Mouse (Mus musculus): ENCODE data around the gene Gas2l3. TPM values are rescaled to one million over a fixed set of nuclear protein-coding genes. Genes with fewer than 3 reads are reported as not detected.

Gene Gas2l3
- polyA plus RNA-seq, 1 experiment from 2014 or later: 8.9 TPM

DNA sequence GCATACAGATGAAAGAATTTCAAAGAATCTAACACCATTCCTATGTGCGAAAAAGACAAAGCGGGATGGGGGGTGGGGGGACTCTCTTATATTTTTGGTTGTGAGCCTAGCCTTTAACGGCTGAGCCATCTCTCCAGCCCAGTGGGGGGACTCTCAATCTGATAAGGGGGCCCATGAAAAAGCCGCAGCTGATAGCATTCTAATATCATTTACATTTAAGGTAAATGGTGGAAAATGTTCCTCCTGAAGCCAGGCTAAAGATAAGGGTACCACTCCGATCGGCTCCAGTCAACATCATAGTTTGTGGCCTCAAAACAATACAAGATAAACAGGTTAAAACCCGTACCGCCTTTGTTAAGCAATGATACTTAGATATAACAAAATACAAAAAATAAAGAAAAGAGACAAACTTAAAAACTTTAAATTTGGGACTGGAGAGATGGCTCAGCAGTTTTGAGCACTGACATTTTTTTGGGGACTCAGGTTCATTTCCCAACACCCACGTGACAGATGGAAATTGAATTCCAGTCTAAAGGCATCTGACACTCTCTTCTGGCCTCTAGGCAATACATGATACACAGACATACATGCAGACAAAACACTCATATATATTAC lies 20.5 kb downstream of the Gas2l3 start:
- Histone ChIP-seq H3K36me3 (ENCODE audit: control insufficient read depth, insufficient read depth, low read length) (no peaks in the 10 kb centered on the region), H3K4me1 (ENCODE audit: control insufficient read depth, insufficient read depth, low read length) (no peaks in the 10 kb centered on the region), H3K9ac (ENCODE audit: low read length) (no peak overlapping the region), H3K4me2 (no peak overlapping the region), H3K4me3 (ENCODE audit: low read depth, low read length) (no peak overlapping the region), H3K27me3 (ENCODE audit: control insufficient read depth, insufficient read depth, low read length) (no peaks in the 10 kb centered on the region), H3K9me3 (ENCODE audit: control insufficient read depth, low read length) (no peaks in the 10 kb centered on the region), H3K27ac (ENCODE audit: low read depth, low read length) (no peak overlapping the region)
- DNase-seq (ENCODE audit: low spot score, missing footprints) (no peak), ATAC-seq (ENCODE audit: low FRiP score) (no peak)
- WGBS: 94% methylated on average over 9 of the region's 9 CpGs

DNA sequence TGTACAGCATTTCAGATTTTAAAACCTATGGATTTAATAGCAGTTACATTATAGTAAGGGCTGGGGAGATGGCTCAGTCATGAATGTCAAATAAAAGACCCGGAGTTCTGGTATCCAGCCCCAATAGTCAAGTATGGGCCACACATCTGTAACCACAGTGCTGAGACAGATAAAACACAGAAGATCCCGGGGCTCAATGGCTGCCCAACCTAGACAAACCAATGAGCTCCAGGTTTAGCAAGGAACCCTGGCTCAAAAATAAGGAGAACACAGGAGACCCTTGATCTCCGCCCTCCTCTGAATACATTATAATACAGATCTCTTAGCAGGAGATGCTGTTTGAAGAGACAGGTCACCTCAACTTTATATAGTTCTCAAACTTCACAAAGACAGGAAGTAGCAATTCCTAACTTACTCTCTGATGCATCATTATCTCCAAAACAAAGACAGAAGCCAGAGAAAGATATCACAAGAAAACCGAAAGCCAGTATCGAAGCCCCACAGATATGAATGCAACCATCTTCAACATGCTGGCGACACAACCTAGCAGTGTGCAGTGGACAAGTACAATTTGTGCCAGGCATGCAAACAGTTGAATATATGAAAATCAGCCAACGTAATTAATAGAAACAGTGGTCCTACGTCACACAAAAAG lies 21.1 kb downstream of the Gas2l3 start:
- 93% methylated on average over 8 of the region's 8 CpGs for WGBS
- Histone ChIP-seq H3K4me3 (ENCODE audit: low read depth, low read length) (no peak overlapping the region), H3K27ac (ENCODE audit: low read depth, low read length) (no peak overlapping the region), H3K9ac (ENCODE audit: low read length) (no peak overlapping the region), H3K27me3 (ENCODE audit: control insufficient read depth, insufficient read depth, low read length) (no peaks in the 10 kb centered on the region), H3K9me3 (ENCODE audit: control insufficient read depth, low read length) (no peaks in the 10 kb centered on the region), H3K4me2 (no peak overlapping the region), H3K4me1 (ENCODE audit: control insufficient read depth, insufficient read depth, low read length) (no peaks in the 10 kb centered on the region), H3K36me3 (ENCODE audit: control insufficient read depth, insufficient read depth, low read length) (no peaks in the 10 kb centered on the region)
- DNase-seq (ENCODE audit: low spot score, missing footprints): no peak
- ATAC-seq (ENCODE audit: low FRiP score): no peak

DNA sequence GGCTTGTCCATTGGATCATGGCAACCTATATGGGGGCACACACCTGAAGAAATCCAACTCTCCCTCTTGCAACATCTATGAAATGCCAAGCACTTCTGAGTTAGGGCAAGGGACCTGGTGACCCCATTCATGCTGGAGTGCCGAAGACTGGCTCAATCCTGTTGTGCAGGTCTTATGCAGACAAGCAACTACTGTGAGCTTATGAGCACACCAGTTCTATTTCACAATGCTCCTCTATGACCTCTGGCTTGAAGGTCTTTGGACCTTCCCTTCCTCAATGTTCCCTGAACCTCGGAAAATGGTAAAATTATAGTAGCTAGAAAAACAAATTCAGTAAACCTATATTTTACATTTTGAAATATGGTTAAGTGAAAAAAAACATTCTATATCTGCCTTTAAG lies 25.8 kb downstream of the Gas2l3 start:
- DNase-seq (ENCODE audit: low spot score, missing footprints) (no peak), ATAC-seq (ENCODE audit: low FRiP score) (no peak)
- no peak overlapping the region for H3K4me2 ChIP-seq
- H3K4me3 ChIP-seq (ENCODE audit: low read depth, low read length): no peak overlapping the region
- no peak overlapping the region for H3K9ac ChIP-seq (ENCODE audit: low read length)
- no peak overlapping the region for H3K27ac ChIP-seq (ENCODE audit: low read depth, low read length)
- no peaks in the 10 kb centered on the region for H3K4me1 ChIP-seq (ENCODE audit: control insufficient read depth, insufficient read depth, low read length)
- 95% methylated on average over 2 of the region's 2 CpGs for WGBS
- H3K27me3 ChIP-seq (ENCODE audit: control insufficient read depth, insufficient read depth, low read length): no peaks in the 10 kb centered on the region
- no peaks in the 10 kb centered on the region for H3K9me3 ChIP-seq (ENCODE audit: control insufficient read depth, low read length)
- peaks cover 8% of the 10 kb centered on the region for H3K36me3 ChIP-seq (ENCODE audit: control insufficient read depth, insufficient read depth, low read length)

DNA sequence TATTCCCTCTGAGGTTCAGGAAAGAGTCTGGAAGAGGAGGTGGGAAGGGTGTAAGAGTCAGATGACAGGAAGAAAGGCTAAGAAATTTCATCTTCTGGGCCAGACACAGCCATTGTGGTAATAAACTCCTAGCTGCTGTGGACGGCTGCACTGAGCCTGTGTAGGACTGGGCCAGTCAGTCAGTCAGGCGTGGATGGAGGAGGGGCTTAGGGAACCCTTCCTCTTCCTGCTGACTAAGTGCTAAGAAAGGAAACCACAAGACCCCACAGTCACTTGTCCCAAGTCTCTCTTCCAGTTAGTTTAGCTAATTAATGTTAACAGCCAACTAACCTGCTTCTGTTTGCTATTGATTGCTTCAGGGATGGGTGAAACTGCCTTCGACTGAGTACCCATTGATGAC lies 28.3 kb downstream of the Gas2l3 start:
- Histone ChIP-seq H3K4me3 (ENCODE audit: low read depth, low read length) (no peak overlapping the region), H3K9ac (ENCODE audit: low read length) (no peak overlapping the region)
- 71% methylated on average over 3 of the region's 3 CpGs for WGBS

DNA sequence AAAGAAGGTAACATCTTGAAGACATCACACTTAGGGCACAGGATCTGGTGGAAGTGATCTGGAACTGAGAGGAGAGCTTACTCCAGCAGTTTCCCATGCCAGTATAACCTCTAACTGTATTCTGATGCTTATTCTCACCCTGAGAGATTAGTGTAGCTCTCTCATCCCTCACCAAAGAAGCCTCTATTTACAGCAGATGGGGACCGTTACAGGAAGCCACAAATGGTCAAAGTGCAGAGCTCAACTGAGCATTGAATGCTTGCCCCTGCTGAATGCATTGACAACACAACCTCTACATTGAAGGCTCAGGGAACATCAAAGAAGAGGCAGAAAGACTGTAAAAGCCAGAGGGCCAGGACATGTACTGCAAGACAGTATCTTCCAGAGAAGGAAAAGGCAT lies 36.2 kb downstream of the Gas2l3 start:
- 62% methylated on average over 1 of the region's 1 CpGs for WGBS
- ATAC-seq (ENCODE audit: low FRiP score): no peak
- no peaks in the 10 kb centered on the region for H3K9me3 ChIP-seq (ENCODE audit: control insufficient read depth, low read length)
- no peaks in the 10 kb centered on the region for H3K27me3 ChIP-seq (ENCODE audit: control insufficient read depth, insufficient read depth, low read length)
- H3K4me3 ChIP-seq (ENCODE audit: low read depth, low read length): no peak overlapping the region
- no peak overlapping the region for H3K27ac ChIP-seq (ENCODE audit: low read depth, low read length)
- no peak overlapping the region for H3K4me2 ChIP-seq
- no peak overlapping the region for H3K9ac ChIP-seq (ENCODE audit: low read length)
- H3K4me1 ChIP-seq (ENCODE audit: control insufficient read depth, insufficient read depth, low read length): no peaks in the 10 kb centered on the region
- H3K36me3 ChIP-seq (ENCODE audit: control insufficient read depth, insufficient read depth, low read length): no peaks in the 10 kb centered on the region
- no peak for DNase-seq (ENCODE audit: low spot score, missing footprints)

More for the DNA sequence above, 28.3 kb downstream of the Gas2l3 start:
- no peaks in the 10 kb centered on the region for H3K27me3 ChIP-seq (ENCODE audit: control insufficient read depth, insufficient read depth, low read length)
- H3K27ac ChIP-seq (ENCODE audit: low read depth, low read length): no peak overlapping the region
- H3K36me3 ChIP-seq (ENCODE audit: control insufficient read depth, insufficient read depth, low read length): peaks cover 9% of the 10 kb centered on the region
- no peak overlapping the region for H3K4me2 ChIP-seq
- H3K4me1 ChIP-seq (ENCODE audit: control insufficient read depth, insufficient read depth, low read length): no peaks in the 10 kb centered on the region
- ATAC-seq (ENCODE audit: low FRiP score) (no peak), DNase-seq (ENCODE audit: low spot score, missing footprints) (no peak)
- no peaks in the 10 kb centered on the region for H3K9me3 ChIP-seq (ENCODE audit: control insufficient read depth, low read length)

DNA sequence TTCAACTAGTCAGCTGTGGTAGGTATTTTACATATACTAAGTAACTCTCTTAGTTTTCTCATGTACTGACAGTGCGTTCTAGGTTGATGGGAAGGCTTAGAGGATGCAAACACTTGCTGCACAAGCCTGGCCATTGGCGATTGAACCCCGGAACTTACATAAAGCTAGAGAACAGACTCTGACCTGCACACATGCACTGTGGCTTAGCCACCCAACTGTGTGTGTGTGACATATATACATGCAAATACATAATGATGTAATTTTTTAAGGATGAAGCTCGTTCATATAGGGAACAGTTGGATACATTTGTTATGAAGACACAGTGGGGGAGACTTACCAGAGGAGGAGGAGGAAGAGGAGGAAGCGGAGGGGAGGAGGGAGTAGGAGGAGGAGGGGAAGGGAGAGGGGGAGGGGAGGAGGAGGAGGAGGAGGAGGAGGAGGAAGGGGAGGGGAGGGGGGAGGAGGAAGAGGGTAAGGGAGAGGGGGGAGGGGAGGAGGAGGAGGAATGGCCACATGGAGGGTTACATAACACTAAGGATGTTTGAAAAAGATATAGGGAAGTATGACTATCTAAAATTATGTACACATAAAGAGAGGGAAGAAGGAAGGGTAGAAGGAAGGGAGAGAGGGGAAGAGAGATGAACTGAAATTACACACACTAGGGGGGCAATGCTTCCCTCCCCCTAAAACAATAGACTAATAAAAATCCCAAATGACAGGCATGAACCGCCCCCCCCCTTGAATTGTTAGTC lies 36.9 kb downstream of the Gas2l3 start:
- no peak for DNase-seq (ENCODE audit: low spot score, missing footprints)
- Histone ChIP-seq H3K9me3 (ENCODE audit: control insufficient read depth, low read length) (no peaks in the 10 kb centered on the region), H3K36me3 (ENCODE audit: control insufficient read depth, insufficient read depth, low read length) (no peaks in the 10 kb centered on the region), H3K9ac (ENCODE audit: low read length) (no peak overlapping the region), H3K27ac (ENCODE audit: low read depth, low read length) (no peak overlapping the region), H3K4me3 (ENCODE audit: low read depth, low read length) (no peak overlapping the region), H3K4me1 (ENCODE audit: control insufficient read depth, insufficient read depth, low read length) (no peaks in the 10 kb centered on the region), H3K4me2 (no peak overlapping the region), H3K27me3 (ENCODE audit: control insufficient read depth, insufficient read depth, low read length) (no peaks in the 10 kb centered on the region)
- no peak for ATAC-seq (ENCODE audit: low FRiP score)
- WGBS: 88% methylated on average over 5 of the region's 6 CpGs

DNA sequence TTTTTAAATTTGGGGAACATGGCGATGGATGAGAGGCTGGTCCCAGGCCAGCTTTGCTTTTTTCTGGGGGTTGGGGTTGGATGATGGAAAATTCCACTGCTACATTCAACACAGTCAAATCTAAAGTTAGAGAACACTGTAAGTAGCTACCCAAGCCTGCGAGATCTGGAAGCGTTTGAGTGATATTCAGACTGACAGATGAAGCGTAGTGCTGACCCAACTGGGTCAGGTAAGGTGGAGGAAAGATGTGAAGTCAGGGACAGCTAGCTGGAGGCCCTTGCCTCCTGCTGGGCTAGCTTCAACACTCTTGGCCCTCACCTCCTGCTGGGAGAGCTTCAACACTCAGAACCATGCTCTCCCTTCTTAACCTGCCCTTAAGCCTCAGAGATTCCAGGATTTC lies 38.8 kb downstream of the Gas2l3 start:
- no peaks in the 10 kb centered on the region for H3K4me1 ChIP-seq (ENCODE audit: control insufficient read depth, insufficient read depth, low read length)
- no peak overlapping the region for H3K4me2 ChIP-seq
- ATAC-seq (ENCODE audit: low FRiP score): no peak
- no peaks in the 10 kb centered on the region for H3K27me3 ChIP-seq (ENCODE audit: control insufficient read depth, insufficient read depth, low read length)
- WGBS: 74% methylated on average over 4 of the region's 4 CpGs
- H3K9me3 ChIP-seq (ENCODE audit: control insufficient read depth, low read length): no peaks in the 10 kb centered on the region
- no peaks in the 10 kb centered on the region for H3K36me3 ChIP-seq (ENCODE audit: control insufficient read depth, insufficient read depth, low read length)
- no peak overlapping the region for H3K9ac ChIP-seq (ENCODE audit: low read length)
- no peak for DNase-seq (ENCODE audit: low spot score, missing footprints)
- no peak overlapping the region for H3K4me3 ChIP-seq (ENCODE audit: low read depth, low read length)
- no peak overlapping the region for H3K27ac ChIP-seq (ENCODE audit: low read depth, low read length)

DNA sequence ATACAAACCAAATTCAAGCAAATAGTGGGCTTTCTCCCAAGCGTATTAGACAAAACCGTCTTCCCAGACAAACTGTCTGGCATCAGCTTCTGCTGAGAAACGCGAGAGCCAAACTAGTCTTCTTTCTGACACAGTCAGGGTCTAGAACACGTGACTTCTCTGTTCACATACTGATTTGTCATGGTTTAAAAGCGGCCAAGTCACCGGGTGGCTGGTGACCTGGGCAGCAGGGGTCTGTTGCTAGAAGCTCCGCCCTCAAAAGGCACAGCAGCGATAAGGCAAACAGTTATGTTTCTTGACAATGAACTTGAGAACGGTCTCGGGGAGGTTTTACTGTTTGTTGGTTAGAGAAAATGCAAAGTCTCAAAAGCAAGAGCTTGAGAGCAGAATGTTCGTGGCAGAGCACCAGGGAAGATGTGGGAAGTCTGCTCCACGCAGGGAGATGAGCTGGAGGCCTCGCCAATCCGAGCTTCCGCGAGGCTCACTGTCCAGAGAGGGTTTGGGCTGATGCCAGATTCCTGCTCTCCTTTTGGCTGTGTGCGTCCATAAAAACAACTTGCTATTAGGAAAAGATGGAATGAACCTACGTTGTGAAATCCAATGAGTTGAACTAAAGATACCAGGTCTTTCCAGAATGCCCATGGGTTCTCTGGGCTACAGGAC lies 43.0 kb downstream of the Gas2l3 start:
- 91% methylated on average over 19 of the region's 19 CpGs for WGBS
- Histone ChIP-seq H3K36me3 (ENCODE audit: control insufficient read depth, insufficient read depth, low read length) (no peaks in the 10 kb centered on the region), H3K9me3 (ENCODE audit: control insufficient read depth, low read length) (no peaks in the 10 kb centered on the region), H3K9ac (ENCODE audit: low read length) (no peak overlapping the region), H3K4me3 (ENCODE audit: low read depth, low read length) (no peak overlapping the region), H3K4me2 (no peak overlapping the region), H3K4me1 (ENCODE audit: control insufficient read depth, insufficient read depth, low read length) (no peaks in the 10 kb centered on the region), H3K27me3 (ENCODE audit: control insufficient read depth, insufficient read depth, low read length) (no peaks in the 10 kb centered on the region), H3K27ac (ENCODE audit: low read depth, low read length) (no peak overlapping the region)
- DNase-seq (ENCODE audit: low spot score, missing footprints) (no peak), ATAC-seq (ENCODE audit: low FRiP score) (no peak)

DNA sequence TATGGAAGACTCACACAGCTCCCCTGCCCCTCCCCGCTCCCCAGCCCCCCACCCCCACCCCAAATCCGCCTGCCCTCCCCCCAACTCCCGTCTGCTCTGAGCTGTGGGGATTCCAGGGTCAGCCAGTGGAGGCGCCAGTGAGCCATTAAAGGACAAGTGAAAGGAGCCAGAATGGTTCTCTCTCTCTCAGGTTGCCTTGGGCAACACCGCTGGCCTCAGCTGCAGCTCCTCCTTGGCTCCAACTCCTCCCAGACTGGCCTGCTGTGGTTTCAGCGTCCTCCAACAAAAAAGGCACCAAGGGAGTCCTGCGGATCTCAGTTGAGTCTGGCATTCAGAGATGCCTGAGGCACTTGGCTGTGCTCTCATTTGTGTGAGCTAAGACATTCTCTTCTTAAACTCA lies 47.9 kb downstream of the Gas2l3 start:
- Histone ChIP-seq H3K27me3 (ENCODE audit: control insufficient read depth, insufficient read depth, low read length) (no peaks in the 10 kb centered on the region), H3K36me3 (ENCODE audit: control insufficient read depth, insufficient read depth, low read length) (no peaks in the 10 kb centered on the region), H3K4me3 (ENCODE audit: low read depth, low read length) (no peak overlapping the region), H3K4me1 (ENCODE audit: control insufficient read depth, insufficient read depth, low read length) (no peaks in the 10 kb centered on the region), H3K4me2 (peak overlapping the region; percentile 23; the same call in 1 of the 2 replicates), H3K9me3 (ENCODE audit: control insufficient read depth, low read length) (no peaks in the 10 kb centered on the region), H3K27ac (ENCODE audit: low read depth, low read length) (no peak overlapping the region), H3K9ac (ENCODE audit: low read length) (no peak overlapping the region)
- ATAC-seq (ENCODE audit: low FRiP score): peak; percentile 86
- WGBS: 4% methylated on average over 7 of the region's 7 CpGs
- DNase-seq (ENCODE audit: low spot score, missing footprints): peak; percentile 97

Measured in midbrain, embryonic 11.5 days (tissue).